Mouse (Mus musculus) yolk sac, embryonic 10.5 days (tissue): Measurements from ENCODE around the gene Rarg.

Experiments used
- DNase-seq: peaks from one replicate; pipeline ENCODE4 v3.0.0-alpha.2; 2017; ENCODE audit warnings: low spot score

The Rarg gene

GRCm38 (mm10) chr15:102204674-102205505 lies 52.4 kb downstream of the Rarg start, which contains the start of gene Csad:
TSS of gene Csad (minus strand) at chr15:102204724.
- no peak for DNase-seq

- no peak for DNase-seq
These were observed 53.4 kb downstream of the Rarg start for GRCm38 (mm10) chr15:102203835-102204381.

DNA sequence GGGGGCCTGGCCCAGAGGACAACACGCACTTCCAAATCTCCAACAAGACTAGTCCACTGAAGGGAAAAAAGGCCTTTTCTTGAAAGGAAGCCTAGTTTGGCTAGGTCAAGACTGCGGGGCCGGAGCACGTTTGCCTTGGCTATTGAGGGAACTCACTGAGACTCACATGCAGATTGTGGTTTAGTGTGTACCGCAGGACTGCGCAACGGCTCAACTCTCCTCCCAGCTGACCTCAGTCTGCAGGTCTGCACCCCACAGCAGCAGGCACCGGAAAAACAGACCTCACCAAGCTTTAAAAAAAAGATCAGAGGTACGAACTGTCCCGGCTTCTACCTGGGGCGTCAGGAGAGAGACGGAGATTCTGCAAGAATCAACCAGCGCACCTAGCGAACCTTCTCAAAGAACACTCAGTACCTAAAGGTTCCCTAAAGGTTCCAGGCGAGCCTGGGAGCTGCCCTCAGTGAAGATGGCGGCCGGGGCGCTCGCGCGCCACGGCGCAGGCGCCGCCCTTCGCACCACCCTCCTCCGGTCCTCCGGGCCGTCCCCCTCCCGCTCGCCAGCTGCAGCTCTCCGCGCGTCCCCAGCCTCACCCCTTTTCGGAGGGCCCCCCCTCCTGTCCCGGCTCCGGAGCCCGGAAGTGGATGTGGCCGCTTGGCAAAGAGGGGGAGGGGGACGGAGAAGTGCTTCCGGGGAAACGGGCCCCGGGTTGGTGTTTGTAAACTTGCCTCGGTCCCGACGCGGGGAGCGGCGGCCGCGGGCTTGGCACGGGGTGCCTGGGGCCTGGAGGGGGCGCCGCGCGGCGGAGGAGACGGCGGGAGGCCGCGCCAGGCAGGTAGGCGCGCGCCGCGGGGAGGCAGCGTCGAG lies 54.1 kb downstream of the Rarg start, which contains the start of gene Zfp740:
Zfp740 (plus strand) TSS at position 279 of the 864 bp plus-strand sequence.
- peak; percentile 97 for DNase-seq

- DNase-seq = no peak
These were observed 58.5 kb downstream of the Rarg start for GRCm38 (mm10) chr15:102198841-102199240.

DNA sequence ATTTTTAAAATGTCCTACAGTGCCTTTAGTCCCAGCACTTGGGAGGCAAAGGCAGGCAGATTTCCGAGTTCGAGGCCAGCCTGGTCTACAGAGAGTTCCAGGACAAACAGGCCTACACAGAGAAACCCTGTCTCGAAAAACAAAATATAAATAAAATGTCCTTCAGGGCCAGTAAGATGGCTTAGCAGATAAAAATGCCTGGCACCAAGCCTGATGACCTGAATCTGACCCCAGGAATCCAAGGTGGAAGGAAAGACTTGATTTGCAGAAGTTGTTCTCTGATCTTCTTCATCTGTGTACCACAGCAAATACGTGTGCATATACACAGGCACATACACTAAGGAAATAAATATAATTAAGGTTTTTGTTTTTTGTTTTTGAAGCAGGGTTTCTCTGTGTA lies 61.9 kb downstream of the Rarg start:
- no peak for DNase-seq

- DNase-seq = no peak
These were observed 62.9 kb downstream of the Rarg start for GRCm38 (mm10) chr15:102194439-102194838.

DNA sequence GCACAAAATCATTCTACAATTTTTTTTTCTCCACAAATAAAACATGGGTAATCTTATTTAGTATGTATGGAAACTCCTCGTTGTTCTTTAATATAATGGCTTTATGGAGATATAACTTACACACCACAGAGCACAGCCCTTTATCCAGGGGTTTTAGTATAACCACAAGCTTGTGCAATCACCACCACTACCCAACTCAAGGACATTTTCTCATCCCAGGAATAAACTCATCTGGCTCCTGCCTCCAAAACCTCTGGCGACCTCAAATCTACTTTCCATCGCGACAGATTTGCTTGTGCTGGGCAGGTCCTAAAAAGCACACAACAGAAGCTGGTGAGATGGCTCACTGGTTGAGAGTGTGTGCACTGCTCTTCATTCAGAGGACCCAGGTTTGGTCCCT lies 63.7 kb downstream of the Rarg start:
- no peak for DNase-seq

DNA sequence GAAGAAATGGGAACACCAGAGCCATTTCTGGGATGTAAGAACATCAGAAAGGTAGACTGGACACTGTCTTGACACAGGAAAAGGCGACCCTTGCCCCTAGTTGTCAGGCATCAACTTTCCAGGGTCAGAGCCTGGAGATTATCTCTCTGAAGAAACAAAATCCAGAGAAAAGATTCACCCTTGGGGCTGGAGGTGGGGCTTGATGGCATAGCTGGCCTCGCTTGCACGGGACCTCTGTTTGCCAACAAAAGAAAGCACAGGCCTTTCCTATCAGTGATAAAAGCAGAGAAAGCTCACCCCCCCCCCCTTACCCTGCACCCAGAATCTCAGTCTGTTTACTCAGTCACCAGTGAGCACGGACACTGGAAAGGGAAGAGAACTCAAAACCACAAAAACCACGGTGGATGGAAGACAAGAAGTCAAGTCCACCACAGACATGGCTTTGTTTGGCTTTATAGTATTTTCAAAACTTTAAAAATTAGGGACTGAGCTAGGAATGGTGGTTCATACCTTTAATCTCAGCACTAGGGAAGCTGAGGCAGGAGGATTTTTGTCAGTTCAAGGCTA lies 64.4 kb downstream of the Rarg start:
- peak; percentile 68 for DNase-seq

DNA sequence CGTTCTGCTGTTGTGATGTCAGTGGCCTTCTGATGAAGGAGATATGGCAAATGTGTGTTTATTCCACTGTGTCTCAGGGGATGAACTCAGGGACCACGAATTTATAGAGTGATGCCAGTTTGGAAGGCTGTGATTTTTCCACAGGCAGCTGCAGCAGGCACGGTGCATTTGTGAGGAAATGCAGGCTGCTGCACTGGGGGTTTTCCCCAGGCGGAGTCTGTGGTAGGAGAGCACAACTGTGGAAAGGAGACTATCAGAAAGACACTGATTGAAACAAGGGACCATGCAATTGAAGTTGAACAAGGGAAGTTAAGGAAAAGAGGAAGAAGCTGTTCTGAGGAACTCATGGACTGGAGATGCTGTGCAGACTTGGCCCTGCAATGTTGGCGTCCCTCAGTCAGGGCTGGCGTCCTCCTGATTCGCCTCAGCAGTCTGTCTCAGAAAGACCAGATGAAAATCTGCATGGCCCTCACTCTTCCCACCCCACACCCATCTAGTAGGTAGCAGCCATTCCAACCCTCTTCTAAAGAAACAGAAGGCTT lies 65.0 kb downstream of the Rarg start:
- no peak for DNase-seq

GRCm38 (mm10) chr15:102191699-102192098 lies 65.6 kb downstream of the Rarg start:
- DNase-seq = peak; percentile 83

- DNase-seq = no peak
These were observed 68.4 kb downstream of the Rarg start for GRCm38 (mm10) chr15:102188883-102189282.

- no peak for DNase-seq
These were observed 69.2 kb downstream of the Rarg start for GRCm38 (mm10) chr15:102188096-102188495.

GRCm38 (mm10) chr15:102186239-102186638 lies 71.1 kb downstream of the Rarg start:
- no peak for DNase-seq
